Mouse (Mus musculus): ENCODE data around the gene Tradd.
A peak's percentile ranks its signal among the peaks of the same experiment; 100 is the strongest.
"Not testable (repeated sequence)": the region's sequence is repeated elsewhere in the genome, so short reads cannot be mapped to it uniquely, and the experiment has no call there.

Tradd gene

GRCm38 (mm10) chr8:105295256-105295655 lies 30.8 kb upstream of the Tradd start:
- no peak for DNase-seq (ENCODE audit: low read depth, low spot score)

GRCm38 (mm10) chr8:105294776-105295175 lies 30.4 kb upstream of the Tradd start:
- DNase-seq (ENCODE audit: low read depth, low spot score), result no peak

GRCm38 (mm10) chr8:105293405-105293804 lies 29.0 kb upstream of the Tradd start:
- DNase-seq (ENCODE audit: low read depth, low spot score), result no peak

GRCm38 (mm10) chr8:105292471-105292870 lies 28.1 kb upstream of the Tradd start:
- DNase-seq (ENCODE audit: low read depth, low spot score), result peak; percentile 84

- peak; percentile 54 for DNase-seq (ENCODE audit: low read depth, low spot score)
Observed at GRCm38 (mm10) chr8:105291802-105292201, 27.4 kb upstream of the Tradd start.

- DNase-seq (ENCODE audit: low read depth, low spot score), result not testable (repeated sequence)
Observed at GRCm38 (mm10) chr8:105291364-105291763, 27.0 kb upstream of the Tradd start.

GRCm38 (mm10) chr8:105290554-105291314 lies 26.3 kb upstream of the Tradd start:
- peak; percentile 88 for DNase-seq (ENCODE audit: low read depth, low spot score)

- no peak for DNase-seq (ENCODE audit: low read depth, low spot score)
Observed at GRCm38 (mm10) chr8:105289805-105290460, 25.5 kb upstream of the Tradd start, which contains the start of gene 4931428F04Rik. TSS of gene 4931428F04Rik (minus strand) at chr8:105289864.

- DNase-seq (ENCODE audit: low read depth, low spot score), result peak; percentile 100
Observed at GRCm38 (mm10) chr8:105288958-105289732, 24.7 kb upstream of the Tradd start.

GRCm38 (mm10) chr8:105288231-105288630 lies 23.8 kb upstream of the Tradd start:
- DNase-seq (ENCODE audit: low read depth, low spot score), result peak; percentile 72

GRCm38 (mm10) chr8:105286907-105287306 lies 22.5 kb upstream of the Tradd start:
- DNase-seq (ENCODE audit: low read depth, low spot score), result peak; percentile 61

GRCm38 (mm10) chr8:105285514-105285913 lies 21.1 kb upstream of the Tradd start:
- no peak for DNase-seq (ENCODE audit: low read depth, low spot score)

GRCm38 (mm10) chr8:105283074-105283473 lies 18.7 kb upstream of the Tradd start:
- DNase-seq (ENCODE audit: low read depth, low spot score), result peak; percentile 45

- DNase-seq (ENCODE audit: low read depth, low spot score), result no peak
Observed at GRCm38 (mm10) chr8:105282239-105282638, 17.8 kb upstream of the Tradd start.

- no peak for DNase-seq (ENCODE audit: low read depth, low spot score)
Observed at GRCm38 (mm10) chr8:105281821-105282220, 17.4 kb upstream of the Tradd start.

GRCm38 (mm10) chr8:105280567-105280966 lies 16.2 kb upstream of the Tradd start:
- no peak for DNase-seq (ENCODE audit: low read depth, low spot score)

GRCm38 (mm10) chr8:105278911-105279334 lies 14.5 kb upstream of the Tradd start:
- no peak for DNase-seq (ENCODE audit: low read depth, low spot score)

- DNase-seq (ENCODE audit: low read depth, low spot score), result no peak
Observed at GRCm38 (mm10) chr8:105276292-105277120, 12.1 kb upstream of the Tradd start.

GRCm38 (mm10) chr8:105275840-105276239 lies 11.4 kb upstream of the Tradd start, which contains the start of gene Nol3:
TSS of gene Nol3 (plus strand) at chr8:105276140.
- no peak for DNase-seq (ENCODE audit: low read depth, low spot score)

- no peak for DNase-seq (ENCODE audit: low read depth, low spot score)
Observed at GRCm38 (mm10) chr8:105275387-105275786, 11.0 kb upstream of the Tradd start.

- no peak for DNase-seq (ENCODE audit: low read depth, low spot score)
Observed at GRCm38 (mm10) chr8:105270916-105271186, 6.4 kb upstream of the Tradd start.

Measured in 3T3-L1 (cell line).